In the genomic region with DNA sequence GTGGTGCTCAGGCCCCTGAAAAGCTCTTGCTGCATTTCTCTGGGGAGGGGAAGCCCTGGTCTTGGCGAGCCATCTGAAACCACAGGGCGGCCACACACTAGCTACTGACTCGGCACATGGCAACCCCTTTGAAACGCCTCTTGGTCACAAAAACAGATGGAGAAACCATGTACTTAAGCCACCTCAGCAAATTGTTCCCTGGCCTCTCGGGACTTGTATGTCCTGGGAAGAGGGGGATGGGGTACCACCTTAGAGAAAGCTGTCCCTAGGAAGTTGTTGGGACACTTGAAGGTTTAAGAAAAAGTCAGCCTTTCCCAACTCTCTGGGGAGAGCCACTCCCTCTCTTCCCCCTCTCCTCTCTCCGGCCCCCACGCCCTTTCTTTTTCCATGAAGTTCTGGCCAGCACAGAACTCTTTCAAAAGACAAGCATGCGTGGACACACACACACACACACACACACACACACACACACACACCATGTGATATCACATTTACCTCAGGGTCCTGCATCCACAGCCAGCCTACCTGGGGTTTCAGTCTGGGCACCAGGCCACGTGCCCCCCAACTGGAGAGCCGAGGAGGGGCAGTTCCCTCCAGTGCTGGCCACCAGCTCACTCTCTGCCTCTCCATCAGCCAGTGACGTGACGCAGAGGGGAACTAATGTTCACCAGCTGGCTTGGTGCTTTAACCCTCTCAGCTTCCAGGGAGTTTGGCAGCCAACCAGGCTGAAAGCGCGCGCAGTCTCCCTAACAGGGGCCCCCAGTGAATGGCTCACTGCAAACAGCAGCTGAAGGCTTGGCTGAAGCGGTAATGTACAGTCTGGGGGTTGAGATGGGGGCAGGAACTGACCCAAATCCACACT, we compare ENCODE assay signal across 8 mouse cellular contexts.
DNase-seq lines count a peak whose midpoint lies in the region; ATAC-seq and TF ChIP-seq lines count a peak whose summit lies in the region.

No protein-coding gene starts in this region.

- WGBS in embryonic facial prominence, embryonic 14.5 days = 10% methylated on average over 16 of the region's 16 CpGs
- 29% methylated on average over 16 of the region's 16 CpGs for WGBS in heart, embryonic 11.5 days (ENCODE audit: insufficient replicate concordance)
- WGBS in lung, adult 2 months = 26% methylated on average over 16 of the region's 16 CpGs

- H3K9me3 ChIP-seq in embryonic facial prominence, embryonic 14.5 days (ENCODE audit: control insufficient read depth, low read length) = no peaks in the 10 kb centered on the region
- no peaks in the 10 kb centered on the region for H3K9me3 ChIP-seq in heart, embryonic 11.5 days (replicated peaks; ENCODE audit: control insufficient read depth, low read length)

- no peaks in the 10 kb centered on the region for H3K27me3 ChIP-seq in embryonic facial prominence, embryonic 14.5 days (replicated peaks; ENCODE audit: control insufficient read depth, insufficient read depth, low read length)
- no peaks in the 10 kb centered on the region for H3K27me3 ChIP-seq in heart, embryonic 11.5 days (ENCODE audit: control insufficient read depth, insufficient read depth, low read length)

- H3K4me1 ChIP-seq in embryonic facial prominence, embryonic 14.5 days (ENCODE audit: control insufficient read depth, insufficient read depth, low read length) = peaks cover 55% of the 10 kb centered on the region
- peaks cover 34% of the 10 kb centered on the region for H3K4me1 ChIP-seq in heart, embryonic 11.5 days (ENCODE audit: control insufficient read depth, insufficient read depth, low read length)
- no peaks in the 10 kb centered on the region for H3K4me1 ChIP-seq in lung, adult 2 months (ENCODE audit: control insufficient read depth, insufficient read depth, low read length)

- H3K4me3 ChIP-seq in embryonic facial prominence, embryonic 14.5 days (ENCODE audit: low read depth, low read length) = peak overlapping the region; percentile 25
- no peak overlapping the region for H3K4me3 ChIP-seq in heart, embryonic 11.5 days (ENCODE audit: low read depth, low read length)
- no peak overlapping the region for H3K4me3 ChIP-seq in lung, adult 2 months (replicated peaks; ENCODE audit: extremely low read depth, low read depth, low read length)

- no peaks in the 10 kb centered on the region for H3K36me3 ChIP-seq in embryonic facial prominence, embryonic 14.5 days (ENCODE audit: control insufficient read depth, insufficient read depth, low read length)
- H3K36me3 ChIP-seq in heart, embryonic 11.5 days (ENCODE audit: control insufficient read depth, insufficient read depth, low read length) = no peaks in the 10 kb centered on the region

- peak; percentile 87 to 93 for DNase-seq in cerebellum, postnatal 10 days
- no peak for DNase-seq in cerebellum, adult 9-10 months
- DNase-seq in embryonic facial prominence, embryonic 14.5 days (ENCODE audit: low spot score) = peak; percentile 98
- DNase-seq in kidney, postnatal 10 days = peak; percentile 88
- DNase-seq in lung, adult 2 months = peak; percentile 14
- peak; percentile 67 for DNase-seq in ovary, postnatal 10 days (ENCODE audit: low spot score)

- peak overlapping the region; percentile 53 for H3K9ac ChIP-seq in embryonic facial prominence, embryonic 14.5 days (ENCODE audit: low read depth, low read length)
- H3K9ac ChIP-seq in heart, embryonic 11.5 days (ENCODE audit: low read depth, low read length) = 0 out of 2 replicates have a peak overlapping the region, but pooled peaks have one; percentile 5

- peak; percentile 94 for ATAC-seq in embryonic facial prominence, embryonic 14.5 days (ENCODE audit: low read depth)
- peak; percentile 80; the same call in 1 of the 2 replicates for ATAC-seq in heart, embryonic 11.5 days (replicated peaks; ENCODE audit: insufficient number of reproducible peaks, low FRiP score, low TSS enrichment)
- no peak for ATAC-seq in monocyte, adult 5-6 weeks (replicated peaks; ENCODE audit: insufficient number of reproducible peaks, low FRiP score, low TSS enrichment, poor library complexity, severe bottlenecking)

- TF ChIP-seq POLR2A in lung, adult 2 months (IDR thresholded peaks at IDR 0.05; ENCODE audit: borderline replicate concordance, extremely low read depth, low read depth, low read length) = no peak

- peak overlapping the region; percentile 92 for H3K27ac ChIP-seq in embryonic facial prominence, embryonic 14.5 days (replicated peaks; ENCODE audit: low read depth, low read length)
- peak overlapping the region; percentile 62 for H3K27ac ChIP-seq in heart, embryonic 11.5 days (ENCODE audit: low read depth, low read length)

- no peak for TF ChIP-seq CTCF in lung, adult 2 months (IDR thresholded peaks at IDR 0.05; ENCODE audit: insufficient read depth, low read length)

- peak overlapping the region; percentile 46 for H3K4me2 ChIP-seq in embryonic facial prominence, embryonic 14.5 days (ENCODE audit: low read depth, low read length)
- peak overlapping the region; percentile 38 for H3K4me2 ChIP-seq in heart, embryonic 11.5 days
